Mouse (Mus musculus) stomach, embryonic 15.5 days (tissue): ENCODE results near the gene Pcbd2. TPM values are rescaled to one million over a fixed set of nuclear protein-coding genes. Genes with fewer than 3 reads are reported as not detected.
"Not testable (repeated sequence)": the region's sequence is repeated elsewhere in the genome, so short reads cannot be mapped to it uniquely, and the experiment has no call there.

Source experiments
- ATAC-seq: fragments of 200-750 bp; cut with Nextera tagmentation; 2 replicates; pipeline ENCODE4 v1.8.0; 2017; ENCODE audit warnings: low read depth, moderate number of reproducible peaks, moderate TSS enrichment; ENCODE audit not compliant: insufficient read depth, low FRiP score
- H3K27ac ChIP-seq: fragments of 300-500 bp; sonication (generic); 2 replicates; pipeline ENCODE4 v1.5.1; 2015; ENCODE audit warnings: mild to moderate bottlenecking, inconsistent platforms
- H3K27me3 ChIP-seq: fragments of 300-500 bp; sonication (generic); replicated peaks from 2 replicates; pipeline ENCODE4 v1.6.1; 2015; ENCODE audit warnings: inconsistent platforms
- H3K36me3 ChIP-seq: fragments of 300-500 bp; sonication (generic); 2 replicates; pipeline ENCODE4 v1.6.1; 2015; ENCODE audit warnings: inconsistent platforms
- H3K4me1 ChIP-seq: fragments of 300-500 bp; sonication (generic); 2 replicates; pipeline ENCODE4 v1.6.1; 2015; ENCODE audit warnings: inconsistent platforms
- H3K4me2 ChIP-seq: fragments of 300-500 bp; sonication (generic); 2 replicates; pipeline ENCODE4 v1.6.1; 2015; ENCODE audit warnings: mild to moderate bottlenecking, inconsistent platforms
- H3K4me3 ChIP-seq: fragments of 300-500 bp; sonication (generic); replicated peaks from 2 replicates; pipeline ENCODE4 v1.5.1; 2015; ENCODE audit warnings: inconsistent platforms
- H3K9ac ChIP-seq: fragments of 300-500 bp; sonication (generic); 2 replicates; pipeline ENCODE4 v1.6.1; 2015; ENCODE audit warnings: inconsistent platforms
- H3K9me3 ChIP-seq: fragments of 300-500 bp; sonication (generic); 2 replicates; pipeline ENCODE4 v1.6.1; 2016; ENCODE audit warnings: inconsistent platforms
- WGBS: fragments of 180-500 bp; shearing (Covaris S2); methylation state at CpG from one replicate; pipeline ENCODE4 v1.1.7; 2015; 5-methylcytosine and 5-hydroxymethylcytosine counted together
- polyA plus RNA-seq: library from polyadenylated mRNA; unstranded; fragments of >200 nt; fragmentation: Nextera tagmentation; extraction: Ambion mirVana; gene quantifications from 2 replicates; pipeline ENCODE4 v1.2.1, GENCODE M21; 2015

Gene Pcbd2
- 73.4 and 80.9 TPM in 2 replicates for polyA plus RNA-seq

- Histone ChIP-seq H3K9ac (peak within 1 kb of the TSS; percentile 73), H3K4me2 (peak within 1 kb of the TSS; percentile 73), H3K4me1 (no peaks in the 10 kb centered on the region), H3K27me3 (no peaks in the 10 kb centered on the region), H3K36me3 (peaks cover 8% of the 10 kb centered on the region; the same call in 1 of the 2 replicates), H3K27ac (peak within 1 kb of the TSS; percentile 99), H3K4me3 (peak within 1 kb of the TSS; percentile 68), H3K9me3 (no peaks in the 10 kb centered on the region)
- under 1% methylated on average over 53 of the region's 73 CpGs for WGBS
- ATAC-seq = peak; percentile 91
Observed at GRCm38 (mm10) chr13:55727120-55727838, at the start of gene Pcbd2. Gene Pcbd2, plus strand, starts transcription at chr13:55727368.

GRCm38 (mm10) chr13:55682201-55682600 lies 45.0 kb upstream of the Pcbd2 start:
- WGBS = 84% methylated on average over 9 of the region's 9 CpGs
- Histone ChIP-seq H3K4me3 (no peak overlapping the region), H3K4me2 (no peak overlapping the region), H3K36me3 (peaks cover 18% of the 10 kb centered on the region; the same call in 1 of the 2 replicates), H3K4me1 (no peaks in the 10 kb centered on the region), H3K27me3 (no peaks in the 10 kb centered on the region), H3K9me3 (no peaks in the 10 kb centered on the region), H3K27ac (no peak overlapping the region), H3K9ac (no peak overlapping the region)
- no peak for ATAC-seq

- Histone ChIP-seq H3K4me2 (no peak overlapping the region), H3K9me3 (no peaks in the 10 kb centered on the region), H3K27me3 (no peaks in the 10 kb centered on the region), H3K27ac (no peak overlapping the region), H3K4me3 (no peak overlapping the region), H3K4me1 (no peaks in the 10 kb centered on the region), H3K9ac (no peak overlapping the region), H3K36me3 (0 out of 2 replicates have a peak, but pooled peaks cover 6% of the 10 kb centered on the region)
- ATAC-seq = no peak
- 89% methylated on average over 3 of the region's 3 CpGs for WGBS
Observed at GRCm38 (mm10) chr13:55683581-55683980, 43.6 kb upstream of the Pcbd2 start.

GRCm38 (mm10) chr13:55686107-55686633 lies 41.0 kb upstream of the Pcbd2 start:
- no peak overlapping the region for H3K9ac ChIP-seq
- no peaks in the 10 kb centered on the region for H3K27me3 ChIP-seq
- H3K27ac ChIP-seq = no peak overlapping the region
- H3K4me2 ChIP-seq = no peak overlapping the region
- H3K4me3 ChIP-seq = no peak overlapping the region
- ATAC-seq = no peak
- no peaks in the 10 kb centered on the region for H3K9me3 ChIP-seq
- no peaks in the 10 kb centered on the region for H3K36me3 ChIP-seq
- H3K4me1 ChIP-seq = no peaks in the 10 kb centered on the region
- WGBS = 77% methylated on average over 9 of the region's 9 CpGs

- Histone ChIP-seq H3K36me3 (no peaks in the 10 kb centered on the region), H3K4me2 (no peak overlapping the region), H3K9ac (no peak overlapping the region), H3K27ac (no peak overlapping the region), H3K9me3 (no peaks in the 10 kb centered on the region), H3K27me3 (no peaks in the 10 kb centered on the region), H3K4me3 (no peak overlapping the region), H3K4me1 (no peaks in the 10 kb centered on the region)
- 36% methylated on average over 4 of the region's 4 CpGs for WGBS
- no peak for ATAC-seq
Observed at GRCm38 (mm10) chr13:55687927-55688602, 39.1 kb upstream of the Pcbd2 start.

GRCm38 (mm10) chr13:55692535-55693242 lies 34.5 kb upstream of the Pcbd2 start, which contains the start of gene B230219D22Rik:
Gene B230219D22Rik, plus strand, starts transcription at chr13:55693124.
- WGBS = 2% methylated on average over 51 of the region's 51 CpGs
- H3K4me1 ChIP-seq = peaks cover 14% of the 10 kb centered on the region

GRCm38 (mm10) chr13:55693243-55693721 lies 33.9 kb upstream of the Pcbd2 start:
- ATAC-seq = peak; percentile 64
- H3K4me3 ChIP-seq = peak overlapping the region; percentile 100
- peak overlapping the region; percentile 100 for H3K9ac ChIP-seq
- H3K27me3 ChIP-seq = no peaks in the 10 kb centered on the region
- peak overlapping the region; percentile 97 for H3K27ac ChIP-seq
- no peaks in the 10 kb centered on the region for H3K9me3 ChIP-seq
- peaks cover 14% of the 10 kb centered on the region for H3K4me1 ChIP-seq
- H3K4me2 ChIP-seq = peak overlapping the region; percentile 71
- no peaks in the 10 kb centered on the region for H3K36me3 ChIP-seq
- WGBS = under 1% methylated on average over 54 of the region's 70 CpGs

More at GRCm38 (mm10) chr13:55692535-55693242, 34.5 kb upstream of the Pcbd2 start, which contains the start of gene B230219D22Rik:
- Histone ChIP-seq H3K4me2 (peak within 1 kb of the TSS; percentile 71), H3K9ac (peak within 1 kb of the TSS; percentile 100), H3K9me3 (no peaks in the 10 kb centered on the region), H3K4me3 (peak within 1 kb of the TSS; percentile 100), H3K27me3 (no peaks in the 10 kb centered on the region), H3K27ac (peak within 1 kb of the TSS; percentile 97), H3K36me3 (no peaks in the 10 kb centered on the region)
- peak; percentile 94 for ATAC-seq

- no peak overlapping the region; the same call in 1 of the 2 replicates for H3K27ac ChIP-seq
- ATAC-seq = no peak
Observed at GRCm38 (mm10) chr13:55694110-55694509, 33.1 kb upstream of the Pcbd2 start.

GRCm38 (mm10) chr13:55695989-55696388 lies 31.2 kb upstream of the Pcbd2 start:
- Histone ChIP-seq H3K36me3 (peaks cover 16% of the 10 kb centered on the region), H3K4me1 (peaks cover 14% of the 10 kb centered on the region)
- H3K4me2 ChIP-seq, H3K27ac ChIP-seq, H3K9ac ChIP-seq, H3K27me3 ChIP-seq, ATAC-seq, H3K4me3 ChIP-seq, H3K9me3 ChIP-seq: not testable (repeated sequence)
- 75% methylated on average over 2 of the region's 3 CpGs for WGBS

More at GRCm38 (mm10) chr13:55694110-55694509, 33.1 kb upstream of the Pcbd2 start:
- 7% methylated on average over 8 of the region's 8 CpGs for WGBS
- Histone ChIP-seq H3K9me3 (no peaks in the 10 kb centered on the region), H3K4me2 (peak overlapping the region; percentile 71), H3K36me3 (peaks cover 6% of the 10 kb centered on the region), H3K27me3 (no peaks in the 10 kb centered on the region), H3K4me1 (peaks cover 14% of the 10 kb centered on the region), H3K9ac (peak overlapping the region; percentile 100), H3K4me3 (peak overlapping the region; percentile 100)

GRCm38 (mm10) chr13:55704301-55704700 lies 22.9 kb upstream of the Pcbd2 start:
- Histone ChIP-seq H3K9ac (no peak overlapping the region), H3K9me3 (no peaks in the 10 kb centered on the region), H3K27me3 (no peaks in the 10 kb centered on the region), H3K36me3 (peaks cover 31% of the 10 kb centered on the region), H3K4me1 (no peaks in the 10 kb centered on the region), H3K27ac (no peak overlapping the region), H3K4me3 (no peak overlapping the region), H3K4me2 (no peak overlapping the region)
- ATAC-seq = no peak
- 85% methylated on average over 4 of the region's 4 CpGs for WGBS

GRCm38 (mm10) chr13:55712846-55713245 lies 14.3 kb upstream of the Pcbd2 start:
- Histone ChIP-seq H3K4me3 (no peak overlapping the region), H3K4me1 (peaks cover 4% of the 10 kb centered on the region; the same call in 1 of the 2 replicates), H3K27me3 (no peaks in the 10 kb centered on the region), H3K36me3 (no peaks in the 10 kb centered on the region), H3K27ac (no peak overlapping the region), H3K9me3 (no peaks in the 10 kb centered on the region), H3K4me2 (no peak overlapping the region), H3K9ac (no peak overlapping the region)
- ATAC-seq = no peak
- WGBS = 92% methylated on average over 3 of the region's 3 CpGs
